Mouse (Mus musculus) cortical plate, adult 2 months (tissue): Measurements from ENCODE around the gene Ncam1. TPM values are rescaled to one million over a fixed set of nuclear protein-coding genes. Genes with fewer than 3 reads are reported as not detected.

Source experiments
- H3K27ac ChIP-seq: fragments of 200-500 bp; 2 replicates; pipeline ENCODE4 v1.5.1; 2012; ENCODE audit warnings: low read length, control low read depth, inconsistent platforms; ENCODE audit not compliant: insufficient read depth
- H3K4me1 ChIP-seq: fragments of 200-500 bp; 2 replicates; pipeline ENCODE4 v1.6.1; 2011; ENCODE audit warnings: low read length; ENCODE audit not compliant: control insufficient read depth, insufficient read depth
- H3K4me3 ChIP-seq: fragments of 200-500 bp; 2 replicates; pipeline ENCODE4 v1.5.1; 2011; ENCODE audit warnings: mild to moderate bottlenecking, low read length, control low read depth; ENCODE audit not compliant: insufficient read depth
- CTCF ChIP-seq: fragments of 200-500 bp; IDR thresholded peaks from 2 replicates; pipeline ENCODE4 v1.5.1; 2011; ENCODE audit warnings: mild to moderate bottlenecking, control low read depth, low read length; ENCODE audit not compliant: insufficient read depth; ENCODE audit errors: extremely low read depth
- POLR2A ChIP-seq: fragments of 200-500 bp; IDR thresholded peaks from 2 replicates; pipeline ENCODE4 v1.6.1; 2011; ENCODE audit warnings: mild to moderate bottlenecking, low read length, control low read depth; ENCODE audit not compliant: insufficient read depth; ENCODE audit errors: extremely low read depth
- polyA plus RNA-seq: library from polyadenylated mRNA; depleted of rRNA; stranded (reverse); fragments of >200 nt; gene quantifications from 2 replicates; pipeline ENCODE4 v1.2.3, GENCODE M21; 2012

Gene Ncam1
- polyA plus RNA-seq, 1 experiment: 112 TPM

DNA sequence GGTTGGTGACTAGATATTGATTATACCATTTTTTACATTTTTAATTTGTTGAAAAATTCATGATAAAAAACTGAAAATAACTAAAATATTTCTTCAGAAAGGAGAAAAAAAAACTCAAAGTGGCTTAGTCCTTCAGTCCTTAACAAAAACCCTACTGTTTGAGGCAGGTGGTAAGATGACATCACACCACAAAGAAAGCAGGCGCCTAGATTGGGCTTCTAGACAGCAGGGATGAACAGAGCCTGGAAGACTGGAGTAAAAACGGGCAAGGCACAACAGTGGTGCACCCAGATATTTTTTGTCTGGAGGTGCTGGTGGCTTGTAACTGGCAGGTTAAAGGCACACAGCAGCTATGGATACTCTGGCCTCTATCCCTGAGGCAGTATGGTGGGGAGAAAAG is 168.4 kb downstream of the Ncam1 start:
- TF ChIP-seq CTCF (no peak), POLR2A (no peak)
- peaks cover 3% of the 10 kb centered on the region for H3K4me1 ChIP-seq
- no peak overlapping the region for H3K4me3 ChIP-seq
- peak overlapping the region; percentile 81; the same call in 1 of the 2 replicates for H3K27ac ChIP-seq

DNA sequence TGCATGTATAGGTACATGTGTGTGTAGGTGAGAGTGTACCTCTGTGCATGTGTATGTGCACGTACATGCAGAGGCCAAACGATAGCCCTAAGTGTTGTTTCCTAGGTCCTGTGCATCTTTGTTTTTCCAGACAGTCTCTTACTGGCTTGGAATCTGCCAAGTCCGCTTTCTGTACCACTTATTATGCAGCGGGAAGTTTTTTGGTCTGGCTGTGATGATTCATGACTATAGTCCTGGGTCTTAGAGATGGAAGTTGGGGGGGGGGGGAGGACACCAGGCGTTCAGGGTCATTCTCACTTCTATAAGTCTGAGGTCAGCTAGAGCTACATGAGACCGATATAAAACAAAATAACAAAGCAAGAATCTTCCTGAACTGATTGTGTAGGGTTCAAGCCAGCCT is 173.8 kb downstream of the Ncam1 start:
- H3K27ac ChIP-seq: peak overlapping the region; percentile 70
- TF ChIP-seq CTCF (no peak), POLR2A (no peak)
- peaks cover 9% of the 10 kb centered on the region for H3K4me1 ChIP-seq
- no peak overlapping the region for H3K4me3 ChIP-seq

DNA sequence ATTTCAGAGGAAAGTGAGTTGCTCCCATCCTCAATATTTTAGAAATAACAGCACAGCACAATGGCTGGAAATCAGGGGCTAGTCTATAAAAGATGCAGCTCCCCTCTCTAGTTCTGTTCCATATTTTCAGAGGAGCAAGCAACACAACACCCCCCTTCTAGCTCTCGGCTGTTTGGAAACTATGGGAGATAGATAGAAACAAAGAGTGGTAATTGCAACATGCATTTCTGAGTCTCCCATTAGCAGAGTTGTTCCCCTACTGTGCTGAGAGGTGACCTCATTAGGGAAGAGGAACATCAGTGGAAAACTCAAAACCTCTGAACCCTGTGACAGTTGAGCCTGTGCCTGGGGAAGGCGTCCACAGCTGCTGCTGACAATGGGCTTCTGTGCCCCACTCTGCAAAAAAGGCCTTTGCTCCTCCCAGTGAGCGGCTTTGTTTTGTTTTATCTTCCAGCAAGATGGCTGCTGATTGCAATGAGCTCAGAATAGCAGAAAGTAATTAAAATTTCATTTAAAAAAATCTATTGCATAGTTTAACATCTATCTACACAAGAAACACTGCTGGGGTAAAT is 174.7 kb downstream of the Ncam1 start:
- Histone ChIP-seq H3K4me3 (no peak overlapping the region), H3K4me1 (peaks cover 13% of the 10 kb centered on the region), H3K27ac (peak overlapping the region; percentile 70)
- no peak for TF ChIP-seq CTCF
- TF ChIP-seq POLR2A: no peak

DNA sequence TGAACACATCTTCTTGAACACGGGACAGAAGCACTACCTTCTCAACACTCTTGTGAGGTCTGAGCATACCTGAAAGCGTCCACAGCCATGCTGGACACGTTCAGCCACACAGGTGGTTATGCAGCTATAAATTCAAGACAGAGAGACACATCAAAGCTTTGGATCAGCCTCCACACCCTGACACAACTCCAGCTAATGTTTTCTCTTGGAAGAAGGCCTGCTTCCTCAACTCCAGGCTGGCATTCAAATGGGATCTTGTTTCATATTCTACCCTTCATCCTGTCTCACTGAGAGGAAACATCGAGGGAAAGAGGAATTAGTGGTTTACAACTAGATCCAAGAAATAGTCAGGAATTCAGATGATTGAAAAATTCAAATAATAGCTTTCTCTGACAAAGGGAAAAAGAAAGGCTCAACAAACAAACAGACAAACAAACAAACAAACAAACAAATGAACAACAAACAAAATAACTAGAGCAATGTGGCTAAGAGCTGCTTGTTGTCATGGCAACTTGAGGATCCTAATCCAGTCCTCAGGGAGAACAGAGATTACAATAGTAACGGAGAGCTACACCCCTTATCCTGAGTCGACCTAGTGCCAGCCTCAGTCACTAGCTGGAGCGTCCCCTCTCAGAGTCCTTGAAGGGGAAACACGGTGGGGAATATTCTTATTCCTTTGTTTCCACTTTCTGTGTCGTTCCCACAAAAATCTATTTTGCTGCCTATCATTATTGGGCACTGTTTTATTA is 175.6 kb downstream of the Ncam1 start:
- Histone ChIP-seq H3K27ac (peak overlapping the region; percentile 66), H3K4me3 (no peak overlapping the region), H3K4me1 (peaks cover 16% of the 10 kb centered on the region)
- no peak for TF ChIP-seq CTCF
- no peak for TF ChIP-seq POLR2A

DNA sequence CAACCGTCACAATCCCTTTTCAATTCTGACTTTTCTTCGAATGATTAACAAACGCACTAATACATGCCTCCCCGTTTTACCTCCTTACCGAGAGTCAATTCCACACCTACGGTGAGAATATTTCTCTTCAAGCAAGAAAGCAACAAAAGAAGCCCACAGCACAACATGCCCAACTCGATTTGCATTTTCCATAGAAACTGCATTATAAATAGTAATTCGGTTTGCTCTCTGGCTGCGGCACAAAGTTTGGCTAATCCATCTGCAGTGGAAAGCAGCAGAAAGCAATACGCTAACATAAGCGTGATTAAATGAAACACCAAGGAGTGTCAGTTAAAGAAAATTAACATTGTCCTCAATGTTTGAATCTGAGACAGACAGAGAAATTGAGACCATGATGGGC is 177.0 kb downstream of the Ncam1 start:
- Histone ChIP-seq H3K4me1 (peaks cover 19% of the 10 kb centered on the region), H3K27ac (peak overlapping the region; percentile 70), H3K4me3 (no peak overlapping the region)
- TF ChIP-seq CTCF (no peak), POLR2A (no peak)

DNA sequence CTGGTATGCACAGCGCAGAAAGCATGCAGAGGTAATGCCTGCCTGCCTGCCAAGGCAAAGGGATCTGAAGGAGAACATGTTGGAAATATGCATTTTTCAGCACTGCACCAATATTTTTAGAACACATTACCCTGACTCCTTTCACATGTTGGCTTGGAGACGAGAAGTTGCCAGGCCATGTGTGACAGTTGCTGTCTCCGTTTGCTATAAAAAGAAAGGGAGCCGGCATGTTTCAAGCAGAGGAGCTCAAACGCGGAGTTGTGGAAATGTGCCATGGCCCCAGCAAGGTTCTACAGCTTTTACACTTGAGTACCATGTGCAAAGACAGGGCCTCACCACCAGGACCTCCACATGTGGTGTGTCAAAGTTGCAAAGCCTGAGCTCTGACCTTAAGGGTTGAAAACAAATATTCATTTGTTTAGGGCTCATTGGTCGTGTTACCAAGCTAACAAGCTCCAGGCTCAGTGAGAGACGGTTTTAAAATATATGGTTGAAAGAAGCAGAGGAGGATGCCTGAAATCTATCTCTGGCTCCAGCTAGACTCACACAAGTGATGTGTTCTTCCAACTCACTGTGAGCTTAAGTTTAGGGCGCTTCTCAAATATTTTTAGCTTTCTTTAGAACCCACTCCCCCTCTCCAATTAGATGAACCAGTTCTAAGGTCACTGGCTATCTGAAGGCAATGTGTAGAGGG is 179.9 kb downstream of the Ncam1 start:
- no peak overlapping the region for H3K4me3 ChIP-seq
- peaks cover 17% of the 10 kb centered on the region for H3K4me1 ChIP-seq
- TF ChIP-seq POLR2A: no peak
- H3K27ac ChIP-seq: peak overlapping the region; percentile 89

DNA sequence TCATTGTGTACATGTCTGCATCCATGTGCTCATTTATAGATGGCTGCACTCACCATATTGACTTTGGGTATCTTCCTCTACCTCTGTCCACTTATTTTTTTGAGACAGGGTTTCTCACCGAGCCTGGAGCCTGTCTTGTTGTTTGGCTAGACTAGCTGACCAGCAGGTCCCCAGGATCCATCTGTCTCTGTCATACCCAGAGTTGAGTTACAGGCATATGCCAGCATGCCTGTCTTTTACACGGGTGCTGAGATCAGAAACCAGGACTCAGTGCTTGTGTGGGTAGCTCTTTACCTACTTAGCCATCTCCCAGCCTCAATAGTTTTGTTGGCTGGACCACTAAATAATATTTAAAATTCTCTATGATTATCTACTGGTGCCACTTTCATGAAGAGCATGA is 180.5 kb downstream of the Ncam1 start:
- Histone ChIP-seq H3K4me1 (peaks cover 15% of the 10 kb centered on the region), H3K27ac (peak overlapping the region; percentile 82), H3K4me3 (no peak overlapping the region)
- TF ChIP-seq POLR2A (no peak), CTCF (no peak)

DNA sequence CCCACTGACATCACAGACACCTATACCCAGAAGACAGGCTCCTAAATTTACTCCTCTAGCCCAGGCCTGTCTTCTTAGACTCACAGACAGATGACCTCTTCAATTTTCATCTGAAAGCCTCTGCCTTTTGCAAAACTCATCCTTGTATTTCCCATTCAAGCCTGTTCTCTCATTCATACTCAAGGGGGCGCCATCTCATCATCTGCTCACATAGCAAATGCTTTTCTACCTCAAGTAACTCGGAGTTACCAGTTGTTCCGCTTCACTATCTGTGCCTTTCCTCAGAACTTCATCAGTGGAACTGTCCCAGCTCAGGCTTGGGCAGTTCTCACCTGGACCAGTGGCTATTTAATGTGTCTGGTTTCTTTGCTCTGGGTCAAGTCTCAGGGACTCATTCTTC is 181.5 kb downstream of the Ncam1 start:
- Histone ChIP-seq H3K27ac (0 out of 2 replicates have a peak overlapping the region, but pooled peaks have one; percentile 38), H3K4me1 (peaks cover 12% of the 10 kb centered on the region), H3K4me3 (no peak overlapping the region)
- no peak for TF ChIP-seq POLR2A
- peak; percentile 58; the same call in 1 of the 2 replicates for TF ChIP-seq CTCF

DNA sequence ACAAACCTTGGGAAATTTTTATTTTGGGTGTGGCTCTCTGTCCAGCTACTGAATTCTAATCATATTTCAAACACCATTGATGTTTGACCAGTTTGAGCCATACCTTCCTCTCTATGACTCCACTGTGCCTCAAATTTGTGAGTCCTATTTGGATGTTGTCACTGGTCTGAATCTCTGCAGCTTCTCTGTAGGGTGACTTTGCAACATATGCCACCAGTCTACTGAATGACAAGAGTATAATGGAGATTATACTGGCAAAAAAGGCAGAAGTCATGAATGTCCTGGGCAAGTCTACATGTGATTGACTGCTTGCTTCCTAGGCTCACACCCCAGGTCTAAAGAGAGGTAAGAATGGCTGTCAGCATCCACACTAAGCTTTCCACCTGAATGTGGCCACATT is 186.3 kb downstream of the Ncam1 start:
- Histone ChIP-seq H3K27ac (peak overlapping the region; percentile 43), H3K4me1 (peaks cover 4% of the 10 kb centered on the region; the same call in 1 of the 2 replicates), H3K4me3 (no peak overlapping the region)
- TF ChIP-seq POLR2A (no peak), CTCF (no peak)

DNA sequence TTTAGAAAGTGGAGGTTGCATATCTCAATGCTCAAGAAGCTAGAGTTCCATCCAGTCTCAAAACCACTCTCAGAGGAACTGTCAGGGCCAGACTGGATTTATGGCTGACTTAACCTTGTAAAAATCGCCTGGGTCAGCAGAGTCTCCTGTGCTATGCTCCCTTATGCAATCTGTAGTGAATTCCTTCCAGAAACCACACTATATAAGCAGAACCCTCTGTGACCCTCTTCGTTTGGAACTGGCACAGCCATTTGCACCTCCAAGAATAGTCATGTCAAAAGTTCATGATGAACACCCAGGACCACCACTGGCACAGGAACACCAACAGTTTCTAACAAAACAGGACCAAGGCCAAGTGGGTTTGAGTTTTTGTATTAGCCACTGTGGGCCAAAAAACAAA is 190.5 kb downstream of the Ncam1 start:
- TF ChIP-seq POLR2A (no peak), CTCF (no peak)
- H3K4me1 ChIP-seq: peaks cover 4% of the 10 kb centered on the region
- H3K27ac ChIP-seq: no peak overlapping the region
- H3K4me3 ChIP-seq: no peak overlapping the region
